Mouse (Mus musculus): ENCODE data around the gene Lcn2.

DNA sequence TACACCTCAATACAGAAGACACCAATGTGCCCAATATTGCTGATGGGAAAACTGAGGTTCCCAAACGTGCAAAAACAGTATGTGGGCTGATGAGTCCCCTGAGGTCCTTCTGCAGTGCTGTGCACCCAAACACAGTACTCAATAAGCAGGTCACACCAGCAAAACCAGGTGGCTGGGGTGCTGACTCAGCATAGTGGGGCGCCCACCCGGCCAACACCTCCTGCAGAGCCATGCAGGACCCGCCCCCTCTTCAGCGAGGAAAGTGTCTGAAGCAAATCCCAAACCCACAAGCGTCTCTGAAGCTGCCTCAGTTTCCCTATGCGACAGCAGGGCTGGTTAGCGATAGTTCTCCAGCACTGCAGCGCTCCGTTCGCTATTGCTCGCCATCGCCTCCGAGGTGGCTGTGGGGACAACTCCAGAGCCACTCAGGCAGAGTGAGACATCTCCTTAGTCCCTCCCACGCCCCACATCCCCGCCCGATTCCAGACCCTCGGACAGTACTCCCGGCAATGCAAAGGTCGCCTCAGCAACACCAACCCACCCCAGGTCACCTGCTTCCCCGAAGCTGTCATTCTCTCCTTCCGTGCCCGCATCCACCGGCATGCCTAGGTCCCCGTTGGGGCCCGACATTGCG lies 6.8 kb downstream of the Lcn2 start:
- no peak for TF ChIP-seq TAL1 (IDR thresholded peaks at IDR 0.05; ENCODE audit: low read length)
- no peak for TF ChIP-seq GATA1 (IDR thresholded peaks at IDR 0.05; ENCODE audit: low read length)
